Comparison of ENCODE assay signal across 16 mouse cellular contexts in genomic region chr13:101955806-101956418, GRCm38 (mm10).
DNase-seq lines count a peak whose midpoint lies in the region; ATAC-seq lines count a peak whose summit lies in the region.
"Had no signal": no experiment of that assay in that cellular context is flagged by ENCODE, and none has a peak within 500 bp of the region (broad histone marks: within the 10 kb centered on the region; RNA-seq: fewer than 3 reads in every experiment).

No protein-coding gene starts in this region.

- H3K36me3 ChIP-seq in forebrain, embryonic 13.5 days (ENCODE audit: poor library complexity, severe bottlenecking), result no peaks in the 10 kb centered on the region
- H3K36me3 ChIP-seq in forebrain, embryonic 10.5 days (replicated peaks), result no peaks in the 10 kb centered on the region
- no peaks in the 10 kb centered on the region for H3K36me3 ChIP-seq in midbrain, embryonic 12.5 days
- H3K36me3 ChIP-seq in midbrain, embryonic 10.5 days, result no peaks in the 10 kb centered on the region
- H3K36me3 ChIP-seq in hindbrain, embryonic 15.5 days, result no peaks in the 10 kb centered on the region
- no peaks in the 10 kb centered on the region for H3K36me3 ChIP-seq in neural tube, embryonic 13.5 days
- H3K36me3 ChIP-seq: limb, embryonic 15.5 days had no signal

- WGBS in forebrain, embryonic 13.5 days, result 57% methylated on average over 7 of the region's 7 CpGs
- WGBS in forebrain, embryonic 10.5 days, result 91% methylated on average over 7 of the region's 7 CpGs
- 75% methylated on average over 7 of the region's 7 CpGs for WGBS in midbrain, embryonic 12.5 days
- WGBS in midbrain, embryonic 10.5 days, result 86% methylated on average over 7 of the region's 7 CpGs
- WGBS in hindbrain, embryonic 15.5 days, result 20% methylated on average over 7 of the region's 7 CpGs
- 28% methylated on average over 7 of the region's 7 CpGs for WGBS in neural tube, embryonic 13.5 days

- peaks cover 7% of the 10 kb centered on the region for H3K4me1 ChIP-seq in forebrain, embryonic 13.5 days
- H3K4me1 ChIP-seq in forebrain, embryonic 10.5 days, result no peaks in the 10 kb centered on the region
- H3K4me1 ChIP-seq in midbrain, embryonic 12.5 days, result 0 out of 2 replicates have a peak, but pooled peaks cover 5% of the 10 kb centered on the region
- 0 out of 2 replicates have a peak, but pooled peaks cover 5% of the 10 kb centered on the region for H3K4me1 ChIP-seq in midbrain, embryonic 10.5 days
- H3K4me1 ChIP-seq in hindbrain, embryonic 15.5 days (replicated peaks), result no peaks in the 10 kb centered on the region
- H3K4me1 ChIP-seq in neural tube, embryonic 13.5 days (replicated peaks), result peaks cover 10% of the 10 kb centered on the region

- DNase-seq in forebrain, embryonic 10.5 days (ENCODE audit: extremely low spot score, low spot score), result no peak
- DNase-seq in midbrain, embryonic 10.5 days (ENCODE audit: low spot score), result no peak
- DNase-seq in kidney, postnatal 4 days, result no peak
- DNase-seq: adrenal gland, postnatal 25 days; B cell, adult 2 months; cerebellum, postnatal 25 days; gastrocnemius, postnatal 25 days; kidney, adult 8-10 months; liver, postnatal 0 days; right cerebral cortex, postnatal 14 days had no signal

- no peak overlapping the region for H3K4me2 ChIP-seq in forebrain, embryonic 13.5 days
- no peak overlapping the region for H3K4me2 ChIP-seq in midbrain, embryonic 12.5 days (replicated peaks)
- H3K4me2 ChIP-seq in hindbrain, embryonic 15.5 days, result no peak overlapping the region
- no peak overlapping the region for H3K4me2 ChIP-seq in neural tube, embryonic 13.5 days
- H3K4me2 ChIP-seq: limb, embryonic 15.5 days had no signal

- H3K4me3 ChIP-seq in forebrain, embryonic 13.5 days, result no peak overlapping the region
- H3K4me3 ChIP-seq in forebrain, embryonic 10.5 days, result no peak overlapping the region
- H3K4me3 ChIP-seq in midbrain, embryonic 12.5 days, result no peak overlapping the region
- H3K4me3 ChIP-seq in midbrain, embryonic 10.5 days, result no peak overlapping the region
- no peak overlapping the region for H3K4me3 ChIP-seq in hindbrain, embryonic 15.5 days
- H3K4me3 ChIP-seq in neural tube, embryonic 13.5 days, result no peak overlapping the region
- H3K4me3 ChIP-seq: limb, embryonic 15.5 days had no signal

- no peak overlapping the region for H3K9ac ChIP-seq in forebrain, embryonic 13.5 days
- no peak overlapping the region for H3K9ac ChIP-seq in midbrain, embryonic 12.5 days (replicated peaks)
- H3K9ac ChIP-seq in hindbrain, embryonic 15.5 days, result no peak overlapping the region
- no peak overlapping the region for H3K9ac ChIP-seq in neural tube, embryonic 13.5 days
- H3K9ac ChIP-seq: limb, embryonic 15.5 days; liver, postnatal 0 days had no signal

- H3K27me3 ChIP-seq in forebrain, embryonic 13.5 days, result no peaks in the 10 kb centered on the region
- no peaks in the 10 kb centered on the region for H3K27me3 ChIP-seq in forebrain, embryonic 10.5 days (ENCODE audit: poor library complexity, severe bottlenecking)
- no peaks in the 10 kb centered on the region for H3K27me3 ChIP-seq in midbrain, embryonic 12.5 days
- no peaks in the 10 kb centered on the region for H3K27me3 ChIP-seq in midbrain, embryonic 10.5 days (ENCODE audit: low read depth, poor library complexity, severe bottlenecking)
- no peaks in the 10 kb centered on the region for H3K27me3 ChIP-seq in hindbrain, embryonic 15.5 days
- H3K27me3 ChIP-seq in neural tube, embryonic 13.5 days, result no peaks in the 10 kb centered on the region
- H3K27me3 ChIP-seq: limb, embryonic 15.5 days had no signal

- no peak overlapping the region for H3K27ac ChIP-seq in forebrain, embryonic 13.5 days
- no peak overlapping the region for H3K27ac ChIP-seq in forebrain, embryonic 10.5 days
- H3K27ac ChIP-seq in midbrain, embryonic 12.5 days (replicated peaks), result no peak overlapping the region; the same call in 1 of the 2 replicates
- no peak overlapping the region for H3K27ac ChIP-seq in midbrain, embryonic 10.5 days (replicated peaks)
- 0 out of 2 replicates have a peak overlapping the region, but pooled peaks have one; percentile 4 for H3K27ac ChIP-seq in hindbrain, embryonic 15.5 days (replicated peaks)
- peak overlapping the region; percentile 47; the same call in 1 of the 2 replicates for H3K27ac ChIP-seq in neural tube, embryonic 13.5 days (replicated peaks)
- H3K27ac ChIP-seq: limb, embryonic 15.5 days had no signal

- H3K9me3 ChIP-seq in forebrain, embryonic 13.5 days (replicated peaks), result no peaks in the 10 kb centered on the region
- H3K9me3 ChIP-seq in forebrain, embryonic 10.5 days, result no peaks in the 10 kb centered on the region
- H3K9me3 ChIP-seq in midbrain, embryonic 12.5 days, result no peaks in the 10 kb centered on the region
- H3K9me3 ChIP-seq in midbrain, embryonic 10.5 days (replicated peaks), result no peaks in the 10 kb centered on the region
- H3K9me3 ChIP-seq in hindbrain, embryonic 15.5 days, result no peaks in the 10 kb centered on the region
- H3K9me3 ChIP-seq in neural tube, embryonic 13.5 days, result no peaks in the 10 kb centered on the region
- H3K9me3 ChIP-seq: limb, embryonic 15.5 days had no signal

- ATAC-seq in forebrain, embryonic 13.5 days, result peak; percentile 50; the same call in 1 of the 2 replicates
- peak; percentile 47; the same call in 1 of the 2 replicates for ATAC-seq in midbrain, embryonic 12.5 days (ENCODE audit: low FRiP score, low read depth)
- ATAC-seq in hindbrain, embryonic 15.5 days (ENCODE audit: low FRiP score, low read depth), result peak; percentile 82
- peak; percentile 79 for ATAC-seq in neural tube, embryonic 13.5 days (ENCODE audit: low read depth)
- no peak for ATAC-seq in inflammation-experienced regulatory T-cells, adult 6 months
- ATAC-seq: liver, postnatal 0 days had no signal

Comparison
In these comparisons a context has a peak if more than half of its experiments do, and no peak if none do; other contexts are left out.
1. H3K27ac ChIP-seq: peak in hindbrain, embryonic 15.5 days (single experiment) and neural tube, embryonic 13.5 days (single experiment); none in forebrain, embryonic 13.5 days (single experiment), forebrain, embryonic 10.5 days (single experiment), midbrain, embryonic 12.5 days (single experiment) and midbrain, embryonic 10.5 days (single experiment).